Mouse (Mus musculus): ENCODE results near the gene Mapk1ip1l. TPM values are rescaled to one million over a fixed set of nuclear protein-coding genes. Genes with fewer than 3 reads are reported as not detected.
A peak's percentile ranks its signal among the peaks of the same experiment; 100 is the strongest.

Mapk1ip1l gene
- polyA plus RNA-seq, 2 experiments: 19.1 to 26.3 TPM

GRCm38 (mm10) chr14:47327347-47327746 is 29.3 kb downstream of the Mapk1ip1l start:
- Histone ChIP-seq H3K27me3 (ENCODE audit: control insufficient read depth, insufficient read depth, low read length) (no peaks in the 10 kb centered on the region), H3K4me3 (ENCODE audit: insufficient read depth in 1 of 2, low read depth in 2 of 2, low read length in 2 of 2) (no peak overlapping the region), H3K4me2 (ENCODE audit: low read depth) (no peak overlapping the region), H3K9me3 (ENCODE audit: control insufficient read depth, low read length) (no peaks in the 10 kb centered on the region), H3K4me1 (replicated peaks; ENCODE audit: control insufficient read depth in 2 of 2, insufficient read depth in 2 of 2, low read length in 1 of 2) (peaks cover 3% of the 10 kb centered on the region in 2 experiments; a peak in 2 of 4 replicates), H3K9ac (replicated peaks) (no peak overlapping the region), H3K36me3 (replicated peaks; ENCODE audit: control insufficient read depth, insufficient read depth, low read depth) (no peaks in the 10 kb centered on the region; the same call in 1 of the 2 replicates), H3K27ac (no peak overlapping the region)
- 71% methylated on average over 5 of the region's 5 CpGs for WGBS (ENCODE audit: insufficient replicate concordance)
- TF ChIP-seq EP300 (IDR thresholded peaks at IDR 0.05; ENCODE audit: low read depth) (no peak), CTCF (IDR thresholded peaks at IDR 0.05; ENCODE audit: low read depth) (no peak)
- ATAC-seq (ENCODE audit: insufficient read depth) (no peak), DNase-seq (ENCODE audit: low read depth in 3 of 3, low spot score in 3 of 3) (no peak)

GRCm38 (mm10) chr14:47331920-47332319 is 33.9 kb downstream of the Mapk1ip1l start:
- ATAC-seq (ENCODE audit: insufficient read depth) (no peak), DNase-seq (ENCODE audit: low read depth in 3 of 3, low spot score in 3 of 3) (no peak)
- no peak overlapping the region for H3K4me3 ChIP-seq (ENCODE audit: insufficient read depth in 1 of 2, low read depth in 2 of 2, low read length in 2 of 2)
- no peak overlapping the region for H3K9ac ChIP-seq (replicated peaks)
- no peaks in the 10 kb centered on the region for H3K36me3 ChIP-seq (replicated peaks; ENCODE audit: control insufficient read depth, insufficient read depth, low read depth)
- WGBS (ENCODE audit: insufficient replicate concordance): 62% methylated on average over 5 of the region's 5 CpGs
- TF ChIP-seq CTCF (IDR thresholded peaks at IDR 0.05; ENCODE audit: low read depth) (no peak), EP300 (IDR thresholded peaks at IDR 0.05; ENCODE audit: low read depth) (no peak)
- no peaks in the 10 kb centered on the region for H3K9me3 ChIP-seq (ENCODE audit: control insufficient read depth, low read length)
- no peak overlapping the region for H3K4me2 ChIP-seq (ENCODE audit: low read depth)
- no peaks in the 10 kb centered on the region for H3K27me3 ChIP-seq (ENCODE audit: control insufficient read depth, insufficient read depth, low read length)
- no peak overlapping the region for H3K27ac ChIP-seq
- no peaks in the 10 kb centered on the region; a peak in 1 of 4 replicates for H3K4me1 ChIP-seq (replicated peaks; ENCODE audit: control insufficient read depth in 2 of 2, insufficient read depth in 2 of 2, low read length in 1 of 2)

GRCm38 (mm10) chr14:47334819-47335218 is 36.8 kb downstream of the Mapk1ip1l start:
- DNase-seq (ENCODE audit: low read depth in 3 of 3, low spot score in 3 of 3) (peak in 2 of 3 experiments; percentile 14 to 20), ATAC-seq (ENCODE audit: insufficient read depth) (no peak)
- Histone ChIP-seq H3K4me1 (replicated peaks; ENCODE audit: control insufficient read depth in 2 of 2, insufficient read depth in 2 of 2, low read length in 1 of 2) (no peaks in the 10 kb centered on the region; a peak in 1 of 4 replicates), H3K4me2 (ENCODE audit: low read depth) (no peak overlapping the region), H3K27me3 (ENCODE audit: control insufficient read depth, insufficient read depth, low read length) (no peaks in the 10 kb centered on the region), H3K27ac (no peak overlapping the region), H3K36me3 (replicated peaks; ENCODE audit: control insufficient read depth, insufficient read depth, low read depth) (no peaks in the 10 kb centered on the region), H3K9me3 (ENCODE audit: control insufficient read depth, low read length) (no peaks in the 10 kb centered on the region), H3K4me3 (ENCODE audit: insufficient read depth in 1 of 2, low read depth in 2 of 2, low read length in 2 of 2) (no peak overlapping the region), H3K9ac (replicated peaks) (no peak overlapping the region)
- TF ChIP-seq CTCF (IDR thresholded peaks at IDR 0.05; ENCODE audit: low read depth) (peak; percentile 85), EP300 (IDR thresholded peaks at IDR 0.05; ENCODE audit: low read depth) (no peak)
- 79% methylated on average over 4 of the region's 4 CpGs for WGBS (ENCODE audit: insufficient replicate concordance)

- TF ChIP-seq CTCF (IDR thresholded peaks at IDR 0.05; ENCODE audit: low read depth): no peak
- TF ChIP-seq EP300 (IDR thresholded peaks at IDR 0.05; ENCODE audit: low read depth): no peak
- no peaks in the 10 kb centered on the region for H3K9me3 ChIP-seq (ENCODE audit: control insufficient read depth, low read length)
- H3K36me3 ChIP-seq (replicated peaks; ENCODE audit: control insufficient read depth, insufficient read depth, low read depth): no peaks in the 10 kb centered on the region
- H3K27me3 ChIP-seq (ENCODE audit: control insufficient read depth, insufficient read depth, low read length): no peaks in the 10 kb centered on the region
- no peak overlapping the region for H3K9ac ChIP-seq (replicated peaks)
- WGBS (ENCODE audit: insufficient replicate concordance): 77% methylated on average over 3 of the region's 3 CpGs
- DNase-seq (ENCODE audit: low read depth in 3 of 3, low spot score in 3 of 3): no peak
- no peak overlapping the region for H3K4me3 ChIP-seq (ENCODE audit: insufficient read depth in 1 of 2, low read depth in 2 of 2, low read length in 2 of 2)
- ATAC-seq (ENCODE audit: insufficient read depth): no peak
- H3K4me1 ChIP-seq (replicated peaks; ENCODE audit: control insufficient read depth in 2 of 2, insufficient read depth in 2 of 2, low read length in 1 of 2): no peaks in the 10 kb centered on the region; a peak in 1 of 4 replicates
- no peak overlapping the region for H3K4me2 ChIP-seq (ENCODE audit: low read depth)
- no peak overlapping the region for H3K27ac ChIP-seq
Measured at GRCm38 (mm10) chr14:47335300-47335699, 37.2 kb downstream of the Mapk1ip1l start.

GRCm38 (mm10) chr14:47340231-47340925 is 42.3 kb downstream of the Mapk1ip1l start:
- no peaks in the 10 kb centered on the region; a peak in 1 of 4 replicates for H3K4me1 ChIP-seq (replicated peaks; ENCODE audit: control insufficient read depth in 2 of 2, insufficient read depth in 2 of 2, low read length in 1 of 2)
- no peaks in the 10 kb centered on the region for H3K9me3 ChIP-seq (ENCODE audit: control insufficient read depth, low read length)
- no peaks in the 10 kb centered on the region for H3K27me3 ChIP-seq (ENCODE audit: control insufficient read depth, insufficient read depth, low read length)
- no peak for ATAC-seq (ENCODE audit: insufficient read depth)
- H3K4me2 ChIP-seq (ENCODE audit: low read depth): no peak overlapping the region
- WGBS (ENCODE audit: insufficient replicate concordance): 71% methylated on average over 10 of the region's 10 CpGs
- H3K36me3 ChIP-seq (replicated peaks; ENCODE audit: control insufficient read depth, insufficient read depth, low read depth): no peaks in the 10 kb centered on the region
- no peak overlapping the region for H3K9ac ChIP-seq (replicated peaks)
- TF ChIP-seq EP300 (IDR thresholded peaks at IDR 0.05; ENCODE audit: low read depth) (no peak), CTCF (IDR thresholded peaks at IDR 0.05; ENCODE audit: low read depth) (no peak)
- no peak overlapping the region for H3K4me3 ChIP-seq (ENCODE audit: insufficient read depth in 1 of 2, low read depth in 2 of 2, low read length in 2 of 2)
- DNase-seq (ENCODE audit: low read depth in 3 of 3, low spot score in 3 of 3): no peak
- H3K27ac ChIP-seq: no peak overlapping the region

Data from liver, embryonic 14.5 days (tissue).